Mouse (Mus musculus) heart, embryonic 11.5 days (tissue): ENCODE results near the gene Siva1. TPM values are rescaled to one million over a fixed set of nuclear protein-coding genes. Genes with fewer than 3 reads are reported as not detected.

Source experiments
- ATAC-seq: fragments of 200-750 bp; cut with Nextera tagmentation; replicated peaks from 2 replicates; pipeline ENCODE4 v1.8.0; 2017; ENCODE audit warnings: moderate library complexity; ENCODE audit not compliant: insufficient number of reproducible peaks, low FRiP score, low TSS enrichment
- H3K27ac ChIP-seq: fragments of 300-500 bp; sonication (generic); 2 replicates; pipeline ENCODE4 v1.5.1; 2014; ENCODE audit warnings: mild to moderate bottlenecking, low read depth, low read length
- H3K27me3 ChIP-seq: fragments of 300-500 bp; sonication (generic); 2 replicates; pipeline ENCODE4 v1.6.1; 2014; ENCODE audit warnings: mild to moderate bottlenecking, low read length, mixed read lengths; ENCODE audit not compliant: control insufficient read depth, insufficient read depth
- H3K36me3 ChIP-seq: fragments of 300-500 bp; sonication (generic); 2 replicates; pipeline ENCODE4 v1.6.1; 2014; ENCODE audit warnings: mild to moderate bottlenecking, low read length, moderate library complexity, mixed read lengths; ENCODE audit not compliant: control insufficient read depth, insufficient read depth
- H3K4me1 ChIP-seq: fragments of 300-500 bp; sonication (generic); 2 replicates; pipeline ENCODE4 v1.6.1; 2014; ENCODE audit warnings: low read length; ENCODE audit not compliant: control insufficient read depth, insufficient read depth
- H3K4me2 ChIP-seq: fragments of 300-500 bp; sonication (generic); 2 replicates; pipeline ENCODE4 v1.6.1; 2014; ENCODE audit warnings: mild to moderate bottlenecking, moderate library complexity
- H3K4me3 ChIP-seq: fragments of 300-500 bp; sonication (generic); 2 replicates; pipeline ENCODE4 v1.5.1; 2014; ENCODE audit warnings: low read depth, low read length
- H3K9ac ChIP-seq: fragments of 300-500 bp; sonication (generic); 2 replicates; pipeline ENCODE4 v1.6.1; 2014; ENCODE audit warnings: mild to moderate bottlenecking, low read depth, low read length, moderate library complexity
- H3K9me3 ChIP-seq: fragments of 300-500 bp; sonication (generic); replicated peaks from 2 replicates; pipeline ENCODE4 v1.6.1; 2016; ENCODE audit warnings: low read length; ENCODE audit not compliant: control insufficient read depth
- WGBS: fragments of 180-500 bp; shearing (Covaris S2); extraction: QIAGEN DNeasy Blood & Tissue Kit; methylation state at CpG from one replicate; pipeline ENCODE4 v1.1.7; 2014; ENCODE audit not compliant: insufficient replicate concordance; 5-methylcytosine and 5-hydroxymethylcytosine counted together
- polyA plus RNA-seq: library from polyadenylated mRNA; unstranded; fragments of >200 nt; fragmentation: Nextera tagmentation; extraction: Ambion mirVana; gene quantifications from 2 replicates; pipeline ENCODE4 v1.2.1, GENCODE M21; 2014

Siva1 gene
- 141 and 156 TPM in 2 replicates for polyA plus RNA-seq

DNA sequence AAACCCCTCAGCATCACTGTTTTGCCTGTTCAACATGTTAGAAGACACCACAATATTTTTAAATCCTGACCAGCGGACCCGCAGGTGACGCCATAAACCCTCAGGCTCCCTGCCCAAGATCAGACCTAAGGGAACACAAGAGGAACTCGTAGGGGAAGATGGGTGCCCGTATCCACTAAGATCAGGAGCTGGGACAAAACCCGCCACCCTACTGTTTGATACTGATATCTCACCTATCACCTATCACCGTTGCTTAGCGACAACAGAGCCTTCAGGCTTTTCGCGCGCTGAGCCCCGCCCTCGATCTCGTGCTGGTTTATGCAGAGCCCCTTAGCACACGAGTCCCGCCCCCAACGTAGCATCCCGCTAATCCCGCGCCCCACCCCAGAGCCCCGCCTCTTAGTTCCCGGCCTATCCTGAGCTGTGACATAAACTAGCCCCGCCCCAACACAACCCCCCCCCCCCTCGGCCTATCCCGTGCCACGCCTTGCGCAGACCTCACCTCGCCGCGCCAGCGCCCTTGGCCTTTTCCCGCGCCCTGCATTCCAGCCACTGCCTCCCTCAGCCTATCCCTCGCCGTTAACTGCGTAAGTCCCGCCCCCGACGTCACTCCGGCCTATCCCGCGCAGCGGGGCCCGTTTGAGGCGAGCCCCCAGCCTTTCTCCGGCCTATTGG lies at the start of gene Siva1:
Gene Siva1 (plus strand): TSS at position 500 of the 675 bp plus-strand sequence.
- 2% methylated on average over 38 of the region's 46 CpGs for WGBS
- Histone ChIP-seq H3K36me3 (peaks cover 4% of the 10 kb centered on the region), H3K9ac (peak within 1 kb of the TSS; percentile 90), H3K4me2 (peak within 1 kb of the TSS; percentile 97), H3K4me1 (peaks cover 18% of the 10 kb centered on the region), H3K27me3 (no peaks in the 10 kb centered on the region), H3K4me3 (peak within 1 kb of the TSS; percentile 84), H3K9me3 (no peaks in the 10 kb centered on the region), H3K27ac (peak within 1 kb of the TSS; percentile 54)
- ATAC-seq, result peak; percentile 97

DNA sequence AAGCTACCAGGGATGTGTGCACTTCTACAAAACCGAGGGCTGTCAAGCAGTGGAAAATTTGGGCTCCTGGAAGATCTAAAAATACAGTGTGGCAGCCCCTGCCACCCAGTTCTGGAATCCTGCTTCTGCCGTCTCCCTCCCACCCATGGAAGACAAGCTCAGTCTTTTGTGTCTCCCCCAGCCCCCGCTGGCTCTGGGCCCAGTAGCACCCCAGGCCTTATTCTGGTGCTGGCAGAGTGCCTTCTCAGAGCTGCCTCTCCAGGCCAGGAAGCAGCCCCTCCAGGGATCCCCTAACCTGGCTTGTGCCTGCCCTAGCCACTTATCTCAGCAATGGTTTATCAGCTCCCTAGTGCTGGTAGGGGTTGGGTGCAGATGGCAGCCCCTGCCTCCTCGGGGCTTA lies 49.5 kb upstream of the Siva1 start:
- H3K4me2 ChIP-seq, result 0 out of 2 replicates have a peak overlapping the region, but pooled peaks have one; percentile 23
- H3K9me3 ChIP-seq, result no peaks in the 10 kb centered on the region
- H3K27me3 ChIP-seq, result 0 out of 2 replicates have a peak, but pooled peaks cover 3% of the 10 kb centered on the region
- peaks cover 55% of the 10 kb centered on the region for H3K4me1 ChIP-seq
- no peak overlapping the region for H3K9ac ChIP-seq
- ATAC-seq, result no peak
- 18% methylated on average over 4 of the region's 4 CpGs for WGBS
- no peaks in the 10 kb centered on the region for H3K36me3 ChIP-seq
- peak overlapping the region; percentile 62 for H3K27ac ChIP-seq
- no peak overlapping the region for H3K4me3 ChIP-seq

DNA sequence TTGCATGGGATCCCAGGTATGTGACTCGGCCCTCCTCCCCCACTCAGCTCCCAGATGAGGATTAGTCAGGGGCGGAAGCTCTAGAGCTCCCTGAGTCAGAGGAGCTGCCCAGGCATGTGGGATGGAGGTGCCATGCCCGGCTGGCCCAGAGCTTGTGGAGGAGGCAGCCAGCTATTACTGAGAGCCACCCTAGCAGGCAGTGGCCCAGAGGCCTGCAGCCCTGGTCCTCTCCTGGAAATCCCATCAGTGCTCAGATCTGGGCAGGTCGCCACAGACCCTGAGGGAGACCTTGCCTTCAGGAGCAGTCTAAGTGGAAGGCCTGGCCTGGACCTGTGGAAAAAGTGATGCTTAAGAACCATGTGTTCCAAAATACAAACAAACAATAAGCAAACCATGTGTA lies 48.9 kb upstream of the Siva1 start:
- Histone ChIP-seq H3K4me2 (peak overlapping the region; percentile 23; the same call in 1 of the 2 replicates), H3K27ac (peak overlapping the region; percentile 62; the same call in 1 of the 2 replicates), H3K9ac (peak overlapping the region; percentile 24; the same call in 1 of the 2 replicates), H3K4me3 (no peak overlapping the region), H3K9me3 (no peaks in the 10 kb centered on the region), H3K36me3 (no peaks in the 10 kb centered on the region), H3K4me1 (peaks cover 56% of the 10 kb centered on the region), H3K27me3 (no peaks in the 10 kb centered on the region)
- no peak for ATAC-seq
- 61% methylated on average over 4 of the region's 4 CpGs for WGBS

DNA sequence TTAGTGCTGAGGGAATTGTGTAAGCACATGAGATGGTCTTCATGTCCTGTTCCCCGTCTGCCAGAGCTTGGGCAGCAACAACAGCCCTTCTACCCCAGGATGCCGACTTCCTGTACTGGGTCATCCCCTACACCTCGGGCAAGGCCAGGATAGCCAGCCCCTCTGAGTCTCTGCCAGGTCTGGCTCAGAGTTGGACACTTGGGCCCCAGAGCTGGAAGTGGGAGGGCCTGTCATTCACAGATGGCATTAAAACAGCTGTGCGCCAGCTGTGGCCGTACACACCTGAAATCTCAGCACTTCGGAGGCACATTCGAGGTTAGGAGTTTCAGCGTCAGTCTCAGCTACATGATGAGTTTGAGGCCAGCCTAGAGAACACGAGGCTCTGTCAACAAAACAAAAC lies 48.0 kb upstream of the Siva1 start:
- WGBS, result 71% methylated on average over 9 of the region's 9 CpGs
- H3K9me3 ChIP-seq, result no peaks in the 10 kb centered on the region
- no peak overlapping the region for H3K27ac ChIP-seq
- H3K4me3 ChIP-seq, result no peak overlapping the region
- no peak for ATAC-seq
- no peak overlapping the region for H3K9ac ChIP-seq
- no peaks in the 10 kb centered on the region for H3K27me3 ChIP-seq
- H3K4me2 ChIP-seq, result no peak overlapping the region
- peaks cover 53% of the 10 kb centered on the region for H3K4me1 ChIP-seq
- no peaks in the 10 kb centered on the region for H3K36me3 ChIP-seq

DNA sequence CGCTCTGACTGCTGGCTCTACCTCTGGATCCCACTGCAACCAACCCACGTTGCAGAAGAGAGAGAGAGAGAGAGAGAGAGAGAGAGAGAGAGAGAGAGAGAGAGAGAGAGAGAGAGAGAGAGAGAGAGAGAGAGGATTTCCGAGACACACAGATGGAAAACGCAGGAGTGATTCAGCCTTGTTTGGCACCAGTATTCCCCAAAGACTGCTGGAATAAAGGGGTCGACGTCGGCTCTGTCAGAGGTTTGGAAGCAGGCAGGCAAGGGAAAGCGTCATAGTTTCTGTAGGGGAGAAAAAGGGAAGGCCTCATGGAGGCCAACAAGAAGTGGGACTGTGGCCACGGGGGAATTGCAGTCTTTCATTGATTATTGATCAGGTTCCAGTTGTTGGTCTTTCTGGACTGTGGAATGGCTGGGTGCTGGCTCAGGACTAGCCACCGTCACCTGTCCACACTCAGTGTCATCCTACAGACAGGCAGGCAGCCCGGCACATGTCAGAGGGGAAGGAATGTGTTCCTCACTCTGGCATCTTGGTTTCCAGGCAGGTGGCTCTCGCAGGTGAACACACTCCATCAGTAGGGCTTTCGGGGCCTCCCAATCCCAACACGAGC lies 47.5 kb upstream of the Siva1 start:
- H3K27ac ChIP-seq, result no peak overlapping the region
- no peaks in the 10 kb centered on the region for H3K36me3 ChIP-seq
- H3K4me3 ChIP-seq, result no peak overlapping the region
- no peak for ATAC-seq
- H3K4me2 ChIP-seq, result no peak overlapping the region
- H3K27me3 ChIP-seq, result no peaks in the 10 kb centered on the region
- no peaks in the 10 kb centered on the region for H3K9me3 ChIP-seq
- 75% methylated on average over 14 of the region's 14 CpGs for WGBS
- H3K9ac ChIP-seq, result no peak overlapping the region
- H3K4me1 ChIP-seq, result peaks cover 53% of the 10 kb centered on the region

DNA sequence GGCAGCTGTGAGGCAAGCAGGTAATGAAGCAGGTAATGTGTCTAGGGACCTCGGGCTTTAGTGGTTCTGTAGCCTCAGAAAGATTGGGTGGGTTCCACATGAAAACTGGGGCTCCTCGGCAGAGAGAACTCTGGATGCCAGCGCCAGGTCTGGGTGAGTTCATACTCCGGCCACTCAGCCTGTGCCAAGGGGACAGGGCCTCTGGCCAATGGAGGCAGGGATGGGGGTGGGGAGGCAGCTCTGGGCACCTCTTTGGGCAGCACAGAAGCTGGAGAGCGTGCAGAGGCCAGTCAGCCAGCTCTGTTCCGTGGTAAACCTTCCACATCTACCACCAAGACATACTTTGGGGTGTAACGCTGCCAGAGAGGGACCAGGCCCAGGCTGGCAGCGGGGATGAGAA lies 46.9 kb upstream of the Siva1 start:
- no peak overlapping the region for H3K4me3 ChIP-seq
- H3K27ac ChIP-seq, result no peak overlapping the region
- H3K9ac ChIP-seq, result no peak overlapping the region; the same call in 1 of the 2 replicates
- no peaks in the 10 kb centered on the region for H3K27me3 ChIP-seq
- no peaks in the 10 kb centered on the region for H3K9me3 ChIP-seq
- no peak overlapping the region for H3K4me2 ChIP-seq
- ATAC-seq, result no peak
- H3K4me1 ChIP-seq, result peaks cover 53% of the 10 kb centered on the region
- 85% methylated on average over 8 of the region's 8 CpGs for WGBS
- no peaks in the 10 kb centered on the region for H3K36me3 ChIP-seq

DNA sequence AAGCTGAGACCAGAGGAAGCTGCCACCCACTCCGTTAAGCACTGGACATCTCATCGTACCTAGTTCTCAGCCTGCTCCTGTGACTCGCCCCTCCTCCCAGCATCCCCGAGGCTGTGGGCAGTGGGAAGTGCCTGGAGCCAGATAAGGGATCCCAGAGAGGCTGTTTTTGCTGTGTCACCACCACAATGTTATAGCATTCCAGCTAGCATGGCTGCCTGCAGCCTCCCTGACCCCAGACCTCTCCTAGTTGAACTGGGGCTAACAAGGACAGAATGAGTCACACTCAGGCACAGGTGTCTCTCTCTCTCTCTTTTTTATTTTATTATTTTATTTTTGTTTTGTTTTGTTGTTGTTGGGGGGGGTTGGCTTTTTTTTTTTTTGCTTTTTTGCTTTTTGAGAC lies 45.3 kb upstream of the Siva1 start:
- Histone ChIP-seq H3K4me3 (no peak overlapping the region), H3K36me3 (peaks cover 2% of the 10 kb centered on the region; the same call in 1 of the 2 replicates), H3K9me3 (no peaks in the 10 kb centered on the region), H3K4me2 (peak overlapping the region; percentile 12; the same call in 1 of the 2 replicates), H3K4me1 (peaks cover 40% of the 10 kb centered on the region), H3K27me3 (no peaks in the 10 kb centered on the region), H3K9ac (no peak overlapping the region), H3K27ac (no peak overlapping the region)
- 5% methylated on average over 4 of the region's 4 CpGs for WGBS
- no peak; the same call in 1 of the 2 replicates for ATAC-seq

DNA sequence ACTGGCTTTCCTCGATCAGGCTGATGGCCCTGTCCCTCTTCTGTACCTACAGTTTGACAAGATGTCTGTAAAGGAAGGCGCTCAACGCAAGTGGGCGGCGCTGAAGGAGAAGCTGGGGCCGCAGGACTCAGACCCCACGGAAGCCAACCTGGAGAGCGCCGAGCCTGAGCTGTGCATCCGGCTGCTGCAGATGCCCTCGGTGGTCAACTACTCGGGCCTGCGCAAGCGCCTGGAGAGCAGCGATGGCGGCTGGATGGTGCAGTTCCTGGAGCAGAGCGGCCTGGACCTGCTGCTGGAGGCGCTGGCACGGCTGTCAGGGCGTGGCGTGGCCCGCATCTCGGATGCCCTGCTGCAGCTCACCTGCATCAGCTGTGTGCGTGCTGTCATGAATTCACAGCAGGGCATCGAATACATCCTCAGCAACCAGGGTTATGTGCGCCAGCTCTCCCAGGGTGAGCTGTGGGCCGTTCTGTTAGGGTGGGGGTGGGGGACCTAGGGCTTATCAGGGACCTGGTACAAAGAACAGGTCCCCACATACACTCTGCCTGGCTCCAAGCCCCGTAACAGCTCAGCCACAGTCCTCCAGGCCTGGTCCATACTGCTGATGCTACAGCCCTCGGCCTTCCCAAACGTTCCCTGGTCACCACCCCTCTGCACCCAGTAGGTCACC lies 44.4 kb upstream of the Siva1 start:
- Histone ChIP-seq H3K9me3 (no peaks in the 10 kb centered on the region), H3K4me1 (peaks cover 32% of the 10 kb centered on the region), H3K4me2 (no peak overlapping the region), H3K27ac (no peak overlapping the region), H3K36me3 (peaks cover 2% of the 10 kb centered on the region; the same call in 1 of the 2 replicates), H3K27me3 (no peaks in the 10 kb centered on the region), H3K9ac (no peak overlapping the region), H3K4me3 (no peak overlapping the region)
- 73% methylated on average over 30 of the region's 30 CpGs for WGBS
- no peak for ATAC-seq
